In genomic region chr1:37177874-37178273, GRCm38 (mm10) we compare ENCODE assay signal across 21 mouse cellular contexts. TPM values are rescaled to one million over a fixed set of nuclear protein-coding genes. Genes with fewer than 3 reads are reported as not detected.
DNase-seq lines count a peak whose midpoint lies in the region; ATAC-seq and TF ChIP-seq lines count a peak whose summit lies in the region.
"Had no signal": no experiment of that assay in that cellular context is flagged by ENCODE, and none has a peak within 500 bp of the region (broad histone marks: within the 10 kb centered on the region; RNA-seq: fewer than 3 reads in every experiment).

No protein-coding gene starts in this region.

- H3K9ac ChIP-seq in lung, postnatal 0 days (replicated peaks; ENCODE audit: low read depth): no peak overlapping the region
- H3K9ac ChIP-seq in hindbrain, embryonic 14.5 days: no peak overlapping the region
- H3K9ac ChIP-seq: heart, embryonic 13.5 days; midbrain, embryonic 12.5 days; neural tube, embryonic 15.5 days; stomach, embryonic 15.5 days had no signal

- DNase-seq in gastrocnemius, adult 2 months: no peak
- DNase-seq in gastrocnemius, adult 8-10 months (ENCODE audit: low spot score in 2 of 2): no peak
- peak; percentile 6 for DNase-seq in kidney, postnatal 14 days
- no peak for DNase-seq in kidney, adult 8-10 months
- no peak for DNase-seq in lung, postnatal 0 days (ENCODE audit: low spot score)
- no peak for DNase-seq in lung, postnatal 10 days
- DNase-seq in naive thymus-derived CD4-positive, alpha-beta T cell, adult 2 months (ENCODE audit: low read depth): peak; percentile 6
- DNase-seq in hindbrain, embryonic 14.5 days (ENCODE audit: low spot score): no peak
- DNase-seq: adrenal gland, postnatal 36 days; B cell, adult 2 months; cerebellum, adult 9-10 months; heart, postnatal 4 days; layer of hippocampus, postnatal 36 days; liver; lung, adult 2 months had no signal

- no peaks in the 10 kb centered on the region for H3K36me3 ChIP-seq in lung, postnatal 0 days (ENCODE audit: insufficient read depth, low read length)
- no peaks in the 10 kb centered on the region for H3K36me3 ChIP-seq in hindbrain, embryonic 14.5 days (replicated peaks; ENCODE audit: control insufficient read depth, insufficient read depth)
- H3K36me3 ChIP-seq: forebrain, embryonic 10.5 days; heart, embryonic 13.5 days; midbrain, embryonic 12.5 days; neural tube, embryonic 15.5 days; stomach, embryonic 15.5 days had no signal

- no peaks in the 10 kb centered on the region for H3K27me3 ChIP-seq in lung, postnatal 0 days (replicated peaks; ENCODE audit: insufficient read depth, low read length)
- H3K27me3 ChIP-seq in hindbrain, embryonic 14.5 days (ENCODE audit: control insufficient read depth, insufficient read depth, low read length): no peaks in the 10 kb centered on the region
- H3K27me3 ChIP-seq: heart, embryonic 13.5 days; midbrain, embryonic 12.5 days; neural tube, embryonic 15.5 days; stomach, embryonic 15.5 days had no signal

- no peak for TF ChIP-seq EP300 in lung, postnatal 0 days (IDR thresholded peaks at IDR 0.05)

- no peak overlapping the region for H3K4me3 ChIP-seq in gastrocnemius, adult 2 months
- no peak overlapping the region for H3K4me3 ChIP-seq in lung, postnatal 0 days (ENCODE audit: low read depth, low read length)
- no peak overlapping the region for H3K4me3 ChIP-seq in hindbrain, embryonic 14.5 days (replicated peaks; ENCODE audit: low read length)
- H3K4me3 ChIP-seq: forebrain, embryonic 10.5 days; heart, embryonic 13.5 days; midbrain, embryonic 12.5 days; neural tube, embryonic 15.5 days; stomach, embryonic 15.5 days had no signal

- WGBS in lung, postnatal 0 days: 78% methylated on average over 2 of the region's 2 CpGs
- WGBS in hindbrain, embryonic 14.5 days: 87% methylated on average over 2 of the region's 2 CpGs

- H3K4me2 ChIP-seq in lung, postnatal 0 days (replicated peaks; ENCODE audit: low read depth, low read length): no peak overlapping the region
- no peak overlapping the region for H3K4me2 ChIP-seq in hindbrain, embryonic 14.5 days (replicated peaks)
- H3K4me2 ChIP-seq: heart, embryonic 13.5 days; midbrain, embryonic 12.5 days; neural tube, embryonic 15.5 days; stomach, embryonic 15.5 days had no signal

- no peaks in the 10 kb centered on the region for H3K4me1 ChIP-seq in lung, postnatal 0 days (ENCODE audit: insufficient read depth, low read depth, low read length)
- no peaks in the 10 kb centered on the region for H3K4me1 ChIP-seq in hindbrain, embryonic 14.5 days (replicated peaks; ENCODE audit: control insufficient read depth, insufficient read depth, low read length)
- H3K4me1 ChIP-seq: forebrain, embryonic 10.5 days; midbrain, embryonic 12.5 days; neural tube, embryonic 15.5 days; stomach, embryonic 15.5 days had no signal

- H3K9me3 ChIP-seq in lung, postnatal 0 days (ENCODE audit: low read length): no peaks in the 10 kb centered on the region
- no peaks in the 10 kb centered on the region for H3K9me3 ChIP-seq in hindbrain, embryonic 14.5 days (ENCODE audit: control insufficient read depth, low read length)
- H3K9me3 ChIP-seq: forebrain, embryonic 10.5 days; heart, embryonic 13.5 days; midbrain, embryonic 12.5 days; neural tube, embryonic 15.5 days; stomach, embryonic 15.5 days had no signal

- ATAC-seq in lung, postnatal 0 days: no peak
- ATAC-seq in hindbrain, embryonic 14.5 days (ENCODE audit: low FRiP score): no peak

- peak; percentile 46 for TF ChIP-seq CTCF in gastrocnemius, adult 2 months (IDR thresholded peaks at IDR 0.05)
- peak; percentile 14; the same call in 1 of the 2 replicates for TF ChIP-seq CTCF in lung, postnatal 0 days (IDR thresholded peaks at IDR 0.05)

- intact Hi-C loops in gastrocnemius, adult 2 months (cut with DNase I): no loop called here

- H3K27ac ChIP-seq in gastrocnemius, adult 2 months: no peak overlapping the region
- no peak overlapping the region for H3K27ac ChIP-seq in lung, postnatal 0 days (ENCODE audit: low read length)
- no peak overlapping the region for H3K27ac ChIP-seq in hindbrain, embryonic 14.5 days
- H3K27ac ChIP-seq: forebrain, embryonic 10.5 days; heart, embryonic 13.5 days; macrophage; midbrain, embryonic 12.5 days; neural tube, embryonic 15.5 days; stomach, embryonic 15.5 days had no signal

RNA-seq across cellular contexts. Expression of gene Cnga3, which starts 36.4 kb away (rescaled TPM):
- total RNA-seq in gastrocnemius, adult 2 months (2021): under 1 TPM; 0.26 to 0.45 TPM
- under 1 TPM; 0.19 to 0.89 (median 0.42) TPM for total RNA-seq in gastrocnemius, adult 8-10 months (2022)
- not detected in 2 replicates for polyA plus RNA-seq in lung, postnatal 0 days (2015; fragmentation: Nextera tagmentation; extraction: Ambion mirVana)
- 0.12 and 0.16 TPM in 2 replicates for polyA plus RNA-seq in hindbrain, embryonic 14.5 days (2014; fragmentation: Nextera tagmentation; extraction: Ambion mirVana)
- total RNA-seq: heart, postnatal 4 days had no signal
- polyA plus RNA-seq: forebrain, embryonic 10.5 days; heart, embryonic 13.5 days; macrophage had no signal

Comparison
In these comparisons a context has a peak if more than half of its experiments do, and no peak if none do; other contexts are left out.
1. DNase-seq: peak in kidney, postnatal 14 days (single experiment) and naive thymus-derived CD4-positive, alpha-beta T cell, adult 2 months (single experiment); none in gastrocnemius, adult 2 months (single experiment), gastrocnemius, adult 8-10 months (0 of 2), kidney, adult 8-10 months (0 of 2), lung, postnatal 0 days (single experiment), lung, postnatal 10 days (single experiment) and hindbrain, embryonic 14.5 days (single experiment).